Mouse (Mus musculus): ENCODE results near the gene Crtap.

- TF ChIP-seq CTCF (IDR thresholded peaks at IDR 0.05): no peak
- no peak for TF ChIP-seq POLR2A (IDR thresholded peaks at IDR 0.05; ENCODE audit: insufficient read depth, low read depth, low read length)
- TF ChIP-seq EP300 (IDR thresholded peaks at IDR 0.05; ENCODE audit: insufficient read depth, low read depth, low read length): no peak
Measured at GRCm38 (mm10) chr9:114421797-114422196, 31.3 kb upstream of the Crtap start.
